Mouse (Mus musculus): ENCODE measurements around the gene Gm20388. TPM values are rescaled to one million over a fixed set of nuclear protein-coding genes. Genes with fewer than 3 reads are reported as not detected.

Gene Gm20388
- polyA plus RNA-seq, 1 experiment from 2014 or later, result 12.4 TPM

DNA sequence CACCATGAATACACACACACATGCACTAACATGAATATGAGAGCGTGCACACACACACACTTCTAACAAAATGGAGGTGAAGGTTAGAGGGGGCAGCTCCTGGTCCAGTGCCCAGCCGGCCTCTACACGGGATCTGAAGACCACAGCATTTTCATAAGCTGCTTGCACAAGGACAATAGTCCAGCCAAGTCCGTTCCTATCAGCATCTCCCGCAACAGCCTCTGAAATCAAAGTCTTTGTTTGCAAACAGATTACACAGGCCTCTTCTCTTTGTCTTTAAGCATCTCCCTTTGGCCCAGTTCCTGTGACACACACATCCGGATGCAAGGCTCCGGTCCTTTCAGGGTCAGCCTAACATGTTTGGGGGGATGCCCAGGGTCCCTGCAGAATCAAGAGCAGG is 1958.3 kb downstream of the Gm20388 start:
- H3K27ac ChIP-seq (ENCODE audit: low read depth, low read length), result no peak overlapping the region
- ATAC-seq, result no peak
- no peak overlapping the region for H3K9ac ChIP-seq (ENCODE audit: low read depth, low read length)
- no peaks in the 10 kb centered on the region for H3K27me3 ChIP-seq (replicated peaks; ENCODE audit: control insufficient read depth, insufficient read depth, low read length)
- 86% methylated on average over 7 of the region's 7 CpGs for WGBS
- H3K4me3 ChIP-seq (ENCODE audit: low read length), result no peak overlapping the region
- H3K9me3 ChIP-seq (ENCODE audit: control insufficient read depth, low read length), result no peaks in the 10 kb centered on the region
- H3K4me2 ChIP-seq (ENCODE audit: low read length), result no peak overlapping the region
- peaks cover 5% of the 10 kb centered on the region; the same call in 1 of the 2 replicates for H3K4me1 ChIP-seq (ENCODE audit: control insufficient read depth, insufficient read depth, low read depth, low read length)
- H3K36me3 ChIP-seq (ENCODE audit: control insufficient read depth, insufficient read depth, low read length), result no peaks in the 10 kb centered on the region

DNA sequence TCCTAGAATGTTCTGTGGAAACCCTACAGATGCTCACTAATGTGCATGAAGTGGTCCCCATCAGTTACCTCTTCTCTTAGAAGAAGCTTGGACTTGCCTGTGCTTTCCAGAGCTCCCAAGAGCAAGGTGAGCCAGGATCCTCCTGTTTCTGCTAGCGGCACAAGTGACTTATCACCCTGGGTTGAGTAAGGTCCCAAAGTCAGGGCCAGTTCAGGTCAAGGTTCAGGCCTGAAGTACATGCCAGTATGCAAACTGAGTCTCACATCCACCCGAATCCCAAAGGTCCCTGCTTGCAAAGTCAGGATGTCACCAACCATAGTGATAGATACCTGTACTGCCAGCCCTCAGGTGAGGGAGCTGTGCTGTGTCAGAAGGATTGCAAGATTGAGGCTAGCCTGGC is 1959.5 kb downstream of the Gm20388 start:
- 92% methylated on average over 2 of the region's 2 CpGs for WGBS
- H3K9ac ChIP-seq (ENCODE audit: low read depth, low read length), result no peak overlapping the region
- no peak overlapping the region for H3K27ac ChIP-seq (ENCODE audit: low read depth, low read length)
- no peaks in the 10 kb centered on the region for H3K9me3 ChIP-seq (ENCODE audit: control insufficient read depth, low read length)
- no peak overlapping the region for H3K4me2 ChIP-seq (ENCODE audit: low read length)
- ATAC-seq, result no peak
- no peak overlapping the region for H3K4me3 ChIP-seq (ENCODE audit: low read length)
- no peaks in the 10 kb centered on the region for H3K27me3 ChIP-seq (replicated peaks; ENCODE audit: control insufficient read depth, insufficient read depth, low read length)
- H3K36me3 ChIP-seq (ENCODE audit: control insufficient read depth, insufficient read depth, low read length), result no peaks in the 10 kb centered on the region
- peaks cover 5% of the 10 kb centered on the region; the same call in 1 of the 2 replicates for H3K4me1 ChIP-seq (ENCODE audit: control insufficient read depth, insufficient read depth, low read depth, low read length)

DNA sequence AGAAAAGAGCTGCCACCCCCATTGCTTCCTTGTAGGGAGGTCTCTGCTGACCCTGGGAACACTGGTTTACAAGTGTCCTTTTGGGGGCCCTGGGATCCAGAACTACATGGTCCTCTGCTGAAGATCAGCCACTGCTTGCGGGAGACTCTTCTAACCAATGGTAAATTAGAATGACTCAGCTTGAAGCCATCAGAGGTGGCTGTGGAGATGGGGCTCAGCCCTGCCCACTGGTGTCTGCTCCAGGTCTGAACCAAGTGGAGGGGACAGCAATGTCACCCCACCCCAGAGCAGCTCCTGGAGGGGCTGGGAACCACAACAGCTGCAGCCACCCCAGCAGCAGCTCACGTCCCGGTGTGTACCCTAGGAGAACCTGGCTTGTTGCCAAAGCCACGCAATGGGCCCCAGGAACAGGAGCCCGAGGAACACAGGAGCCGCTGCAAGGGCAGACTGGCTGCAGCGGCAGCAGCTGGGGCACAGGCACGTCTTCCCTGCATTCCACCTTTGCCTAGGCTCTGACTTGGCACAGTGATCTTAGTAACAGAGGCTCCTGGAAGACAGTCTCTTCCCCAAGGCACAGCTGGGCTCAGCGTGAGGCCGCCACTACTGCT is 1961.3 kb downstream of the Gm20388 start:
- 27% methylated on average over 10 of the region's 10 CpGs for WGBS
- Histone ChIP-seq H3K27me3 (replicated peaks; ENCODE audit: control insufficient read depth, insufficient read depth, low read length) (no peaks in the 10 kb centered on the region), H3K4me1 (ENCODE audit: control insufficient read depth, insufficient read depth, low read depth, low read length) (peaks cover 5% of the 10 kb centered on the region; the same call in 1 of the 2 replicates), H3K9me3 (ENCODE audit: control insufficient read depth, low read length) (no peaks in the 10 kb centered on the region), H3K27ac (ENCODE audit: low read depth, low read length) (no peak overlapping the region), H3K9ac (ENCODE audit: low read depth, low read length) (no peak overlapping the region), H3K4me3 (ENCODE audit: low read length) (no peak overlapping the region), H3K36me3 (ENCODE audit: control insufficient read depth, insufficient read depth, low read length) (no peaks in the 10 kb centered on the region), H3K4me2 (ENCODE audit: low read length) (no peak overlapping the region)
- peak; percentile 45; the same call in 1 of the 2 replicates for ATAC-seq

DNA sequence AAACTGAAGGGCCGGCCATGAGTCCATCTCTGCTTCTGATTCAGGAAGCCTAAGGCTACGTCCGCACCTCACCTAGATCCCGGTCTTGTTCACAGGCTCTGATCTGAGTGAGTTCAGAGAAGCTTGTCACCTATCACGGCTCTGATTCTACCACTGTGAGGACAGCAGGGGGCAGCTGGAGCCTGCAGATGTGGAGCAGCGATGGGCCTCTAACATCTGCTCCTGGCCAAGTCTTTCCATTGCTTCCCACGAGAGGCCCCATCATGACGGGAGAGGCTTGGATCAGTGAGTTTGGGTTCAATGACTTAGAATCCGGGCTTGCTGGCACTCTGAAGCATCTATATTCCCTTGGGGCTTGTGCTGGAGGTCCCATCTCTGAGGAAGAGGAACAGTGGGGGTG is 1963.4 kb downstream of the Gm20388 start:
- ATAC-seq, result no peak
- WGBS, result 73% methylated on average over 9 of the region's 9 CpGs
- H3K4me1 ChIP-seq (ENCODE audit: control insufficient read depth, insufficient read depth, low read depth, low read length), result peaks cover 5% of the 10 kb centered on the region; the same call in 1 of the 2 replicates
- no peak overlapping the region for H3K4me3 ChIP-seq (ENCODE audit: low read length)
- no peak overlapping the region for H3K4me2 ChIP-seq (ENCODE audit: low read length)
- H3K36me3 ChIP-seq (ENCODE audit: control insufficient read depth, insufficient read depth, low read length), result no peaks in the 10 kb centered on the region
- no peak overlapping the region for H3K27ac ChIP-seq (ENCODE audit: low read depth, low read length)
- no peak overlapping the region for H3K9ac ChIP-seq (ENCODE audit: low read depth, low read length)
- H3K9me3 ChIP-seq (ENCODE audit: control insufficient read depth, low read length), result no peaks in the 10 kb centered on the region
- H3K27me3 ChIP-seq (replicated peaks; ENCODE audit: control insufficient read depth, insufficient read depth, low read length), result no peaks in the 10 kb centered on the region

DNA sequence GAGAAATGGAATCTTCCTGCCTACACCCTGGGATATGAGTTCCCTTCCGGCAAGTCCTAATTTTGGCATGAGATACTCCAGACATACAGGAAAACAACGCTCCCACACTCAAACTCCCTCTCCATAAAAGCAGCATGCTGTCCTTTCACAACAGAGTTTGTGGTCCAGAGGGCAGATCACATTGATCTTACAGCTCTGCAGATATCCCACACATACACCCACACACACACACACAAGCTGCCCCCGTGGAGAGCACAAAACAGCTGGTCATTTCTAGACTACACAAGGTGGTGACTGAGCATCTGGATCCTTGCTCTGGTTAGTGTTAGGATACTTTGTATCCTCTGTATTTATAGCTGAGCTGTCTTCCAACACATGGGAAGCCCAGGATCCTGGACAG is 1964.4 kb downstream of the Gm20388 start:
- Histone ChIP-seq H3K4me2 (ENCODE audit: low read length) (no peak overlapping the region), H3K9me3 (ENCODE audit: control insufficient read depth, low read length) (no peaks in the 10 kb centered on the region), H3K4me3 (ENCODE audit: low read length) (no peak overlapping the region), H3K36me3 (ENCODE audit: control insufficient read depth, insufficient read depth, low read length) (no peaks in the 10 kb centered on the region), H3K4me1 (ENCODE audit: control insufficient read depth, insufficient read depth, low read depth, low read length) (peaks cover 5% of the 10 kb centered on the region; the same call in 1 of the 2 replicates), H3K9ac (ENCODE audit: low read depth, low read length) (no peak overlapping the region), H3K27ac (ENCODE audit: low read depth, low read length) (no peak overlapping the region), H3K27me3 (replicated peaks; ENCODE audit: control insufficient read depth, insufficient read depth, low read length) (no peaks in the 10 kb centered on the region)
- 81% methylated on average over 3 of the region's 3 CpGs for WGBS
- ATAC-seq, result no peak

DNA sequence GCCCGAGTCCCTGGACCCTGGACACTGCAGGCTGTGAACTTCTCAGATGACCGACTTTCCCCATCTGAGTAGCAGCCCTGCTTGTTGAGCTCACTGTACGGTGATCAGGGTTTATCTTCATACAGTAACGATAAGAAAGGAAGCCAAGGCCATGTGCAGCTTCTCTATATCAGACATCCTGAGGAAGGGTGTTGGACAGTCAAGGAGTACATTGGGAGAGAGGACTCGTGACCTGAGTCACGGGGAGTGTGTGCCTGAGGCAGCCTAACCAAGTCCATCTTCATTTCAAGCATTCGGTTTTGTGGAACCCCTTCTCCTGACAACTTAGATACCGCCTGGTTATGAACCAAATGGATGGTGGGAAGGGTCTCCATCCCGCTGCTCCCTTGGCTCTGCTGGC is 1964.9 kb downstream of the Gm20388 start:
- Histone ChIP-seq H3K9me3 (ENCODE audit: control insufficient read depth, low read length) (no peaks in the 10 kb centered on the region), H3K27me3 (replicated peaks; ENCODE audit: control insufficient read depth, insufficient read depth, low read length) (no peaks in the 10 kb centered on the region), H3K9ac (ENCODE audit: low read depth, low read length) (no peak overlapping the region), H3K4me2 (ENCODE audit: low read length) (no peak overlapping the region), H3K27ac (ENCODE audit: low read depth, low read length) (no peak overlapping the region), H3K4me3 (ENCODE audit: low read length) (no peak overlapping the region), H3K4me1 (ENCODE audit: control insufficient read depth, insufficient read depth, low read depth, low read length) (peaks cover 5% of the 10 kb centered on the region; the same call in 1 of the 2 replicates), H3K36me3 (ENCODE audit: control insufficient read depth, insufficient read depth, low read length) (no peaks in the 10 kb centered on the region)
- no peak for ATAC-seq
- 86% methylated on average over 9 of the region's 9 CpGs for WGBS

DNA sequence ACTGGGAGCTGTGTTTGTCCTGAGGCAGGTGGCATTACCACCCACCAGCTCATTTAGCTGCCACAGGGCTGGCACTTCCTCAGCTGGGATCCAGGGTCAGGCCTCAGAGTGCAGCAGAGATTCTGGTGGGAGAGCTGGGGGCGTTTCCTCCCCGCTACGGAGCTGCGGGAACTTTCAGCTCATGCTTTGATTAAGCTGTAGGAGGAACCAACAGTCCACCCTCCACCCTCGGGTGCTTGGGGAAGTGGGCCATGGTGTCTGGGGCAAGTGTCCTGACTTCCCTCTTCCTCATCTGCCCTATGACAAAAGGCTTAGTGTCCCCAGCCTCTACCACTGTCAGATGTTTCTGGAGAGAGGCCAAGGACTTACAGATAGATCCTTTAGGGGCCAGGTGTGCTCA is 1966.6 kb downstream of the Gm20388 start:
- Histone ChIP-seq H3K4me2 (ENCODE audit: low read length) (no peak overlapping the region), H3K4me1 (ENCODE audit: control insufficient read depth, insufficient read depth, low read depth, low read length) (peaks cover under 1% of the 10 kb centered on the region), H3K9ac (ENCODE audit: low read depth, low read length) (no peak overlapping the region), H3K27ac (ENCODE audit: low read depth, low read length) (no peak overlapping the region), H3K4me3 (ENCODE audit: low read length) (no peak overlapping the region), H3K27me3 (replicated peaks; ENCODE audit: control insufficient read depth, insufficient read depth, low read length) (no peaks in the 10 kb centered on the region), H3K9me3 (ENCODE audit: control insufficient read depth, low read length) (no peaks in the 10 kb centered on the region), H3K36me3 (ENCODE audit: control insufficient read depth, insufficient read depth, low read length) (peaks cover 5% of the 10 kb centered on the region)
- ATAC-seq, result no peak
- WGBS, result 83% methylated on average over 5 of the region's 5 CpGs

DNA sequence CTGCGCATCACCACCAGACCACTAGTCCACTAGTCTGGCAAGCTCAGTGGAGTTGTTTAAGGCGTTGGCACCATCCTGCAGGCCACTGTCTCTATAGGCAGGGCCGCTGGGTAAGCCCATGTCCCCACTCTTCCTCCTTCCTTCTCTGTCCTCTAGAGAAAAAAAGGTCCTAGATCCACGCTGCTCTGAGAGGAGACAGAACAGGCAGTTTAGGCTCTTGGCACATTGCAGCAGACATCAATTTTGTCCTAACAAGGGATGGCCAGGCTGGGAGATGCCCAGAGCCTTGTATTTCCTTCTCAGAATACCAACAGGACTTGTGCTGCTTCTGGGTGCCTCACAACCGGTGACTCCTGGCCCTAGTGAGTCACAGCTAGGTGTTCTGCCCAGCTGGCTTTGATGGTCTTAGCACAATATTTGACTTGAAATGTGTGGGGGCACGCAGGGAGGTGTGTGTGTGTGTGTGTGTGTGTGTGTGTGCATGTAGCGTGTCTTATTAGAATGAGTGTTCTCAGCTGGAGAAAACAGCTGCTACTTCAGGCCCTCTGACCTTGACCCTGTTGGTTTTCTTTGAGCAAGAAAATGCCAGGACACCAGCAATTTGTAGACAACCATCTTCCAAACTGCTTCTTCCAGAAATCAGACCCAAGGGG is 1967.3 kb downstream of the Gm20388 start:
- Histone ChIP-seq H3K9ac (ENCODE audit: low read depth, low read length) (no peak overlapping the region), H3K36me3 (ENCODE audit: control insufficient read depth, insufficient read depth, low read length) (peaks cover 10% of the 10 kb centered on the region), H3K27me3 (replicated peaks; ENCODE audit: control insufficient read depth, insufficient read depth, low read length) (no peaks in the 10 kb centered on the region), H3K4me1 (ENCODE audit: control insufficient read depth, insufficient read depth, low read depth, low read length) (no peaks in the 10 kb centered on the region; the same call in none of the 2 replicates), H3K4me2 (ENCODE audit: low read length) (no peak overlapping the region), H3K4me3 (ENCODE audit: low read length) (no peak overlapping the region), H3K9me3 (ENCODE audit: control insufficient read depth, low read length) (no peaks in the 10 kb centered on the region), H3K27ac (ENCODE audit: low read depth, low read length) (no peak overlapping the region)
- ATAC-seq, result no peak
- whole genome bisulfite sequencing, result 79% methylated on average over 7 of the region's 7 CpGs

DNA sequence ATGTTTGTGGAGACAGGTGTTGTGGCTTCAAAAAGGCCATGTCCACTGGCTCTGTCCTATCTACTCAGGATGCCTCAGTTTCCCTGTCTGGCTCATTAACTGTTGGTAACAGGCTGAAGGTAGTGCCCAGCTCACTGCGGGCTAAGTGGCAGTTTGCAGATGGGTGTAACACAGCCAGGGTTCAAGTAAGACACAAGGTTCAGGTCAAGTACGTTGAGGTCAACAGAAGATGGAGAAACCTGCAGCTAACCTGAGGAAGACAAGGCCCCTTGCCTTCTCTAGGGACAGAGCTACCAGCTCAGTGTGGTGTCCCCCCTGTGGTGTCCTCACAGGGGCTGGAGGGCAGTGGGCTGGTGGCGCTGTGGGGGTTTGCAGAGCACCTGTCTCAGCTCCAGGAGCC is 1969.1 kb downstream of the Gm20388 start:
- no peak for ATAC-seq
- Histone ChIP-seq H3K4me1 (ENCODE audit: control insufficient read depth, insufficient read depth, low read depth, low read length) (no peaks in the 10 kb centered on the region; the same call in 1 of the 2 replicates), H3K36me3 (ENCODE audit: control insufficient read depth, insufficient read depth, low read length) (peaks cover 15% of the 10 kb centered on the region), H3K4me3 (ENCODE audit: low read length) (no peak overlapping the region), H3K9me3 (ENCODE audit: control insufficient read depth, low read length) (no peaks in the 10 kb centered on the region), H3K27ac (ENCODE audit: low read depth, low read length) (no peak overlapping the region), H3K9ac (ENCODE audit: low read depth, low read length) (no peak overlapping the region), H3K4me2 (ENCODE audit: low read length) (no peak overlapping the region), H3K27me3 (replicated peaks; ENCODE audit: control insufficient read depth, insufficient read depth, low read length) (no peaks in the 10 kb centered on the region)
- WGBS, result 94% methylated on average over 3 of the region's 3 CpGs
